Mouse (Mus musculus): Measurements from ENCODE around the gene Slc25a14. TPM values are rescaled to one million over a fixed set of nuclear protein-coding genes. Genes with fewer than 3 reads are reported as not detected.

Slc25a14 gene
- 13.9 TPM for polyA plus RNA-seq (2014; fragmentation: Illumina TruSeq; extraction: RNeasy Lipid Tissue Mini Kit (QIAGEN cat#74804); ENCODE audit: low read depth, low replicate concordance)

DNA sequence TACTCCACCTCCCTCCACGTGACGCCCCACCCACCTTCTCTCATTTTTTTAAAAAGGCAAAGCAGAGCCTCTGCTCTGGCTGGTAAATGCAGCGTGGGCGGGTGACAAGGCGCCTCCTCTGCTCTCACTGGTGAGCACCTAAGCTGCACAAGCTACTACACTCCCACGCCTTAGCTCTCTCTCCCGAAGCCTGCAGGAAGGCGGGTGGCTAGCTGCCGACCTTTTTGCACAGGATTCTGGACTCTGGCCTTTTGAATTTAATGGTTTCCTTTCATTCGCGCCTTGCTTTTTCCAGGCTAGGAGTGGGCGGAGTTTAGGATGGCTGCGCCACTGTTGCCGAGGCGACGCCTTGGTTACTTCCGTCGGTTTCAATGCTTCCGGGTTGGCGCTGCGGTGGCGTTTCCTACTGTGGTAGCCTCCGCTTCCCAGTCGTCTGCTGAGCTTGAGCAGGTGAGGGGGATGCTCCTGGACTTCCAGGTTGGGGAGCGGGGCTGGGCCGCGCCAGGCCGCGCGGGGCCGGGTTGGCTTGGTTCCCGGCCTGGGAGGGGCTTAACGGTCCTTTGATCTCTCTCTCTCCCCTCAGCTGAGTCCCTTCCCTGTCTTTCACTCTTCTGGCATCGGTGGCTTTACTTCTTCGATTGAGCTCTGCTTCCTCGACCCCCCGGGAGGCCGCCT lies at the start of gene Slc25a14:
TSS of gene Slc25a14 (plus strand) at position 35 of the 675 bp plus-strand sequence.

DNA sequence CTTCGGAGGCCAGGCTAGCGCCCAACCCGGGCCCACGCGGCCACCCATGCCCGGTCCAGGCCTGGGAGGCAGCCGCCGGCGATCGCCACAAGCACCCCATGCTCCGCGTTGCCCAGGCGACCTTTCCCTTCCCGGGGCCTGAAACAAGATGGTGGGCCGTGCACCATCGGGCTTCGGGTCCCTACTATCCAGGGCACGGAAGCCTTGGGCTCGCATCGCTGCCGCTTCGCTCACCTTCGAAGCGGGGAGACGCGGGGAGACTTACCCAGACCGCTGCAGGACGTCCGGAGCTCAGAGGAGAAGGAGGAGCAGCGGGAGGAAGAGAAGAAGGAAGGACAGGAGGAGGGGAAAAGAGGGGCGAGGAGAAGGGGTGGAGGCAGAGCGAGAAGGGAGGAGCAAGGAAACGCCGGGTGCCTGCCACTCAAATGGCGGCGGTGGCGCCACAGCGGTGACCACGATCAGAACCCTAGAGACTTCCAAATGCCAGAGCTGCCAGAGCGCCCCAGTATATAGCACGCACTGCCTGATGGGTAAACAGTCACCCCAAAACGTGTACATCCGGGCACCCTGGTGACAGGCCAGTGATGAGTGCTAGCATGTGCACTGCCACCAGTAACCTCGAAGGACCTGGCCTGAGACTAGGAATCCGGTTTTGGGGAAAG lies 29.0 kb upstream of the Slc25a14 start, which contains the start of gene Zfp280c:
TSS of gene Zfp280c (minus strand) at position 406 of the 662 bp plus-strand sequence.

DNA sequence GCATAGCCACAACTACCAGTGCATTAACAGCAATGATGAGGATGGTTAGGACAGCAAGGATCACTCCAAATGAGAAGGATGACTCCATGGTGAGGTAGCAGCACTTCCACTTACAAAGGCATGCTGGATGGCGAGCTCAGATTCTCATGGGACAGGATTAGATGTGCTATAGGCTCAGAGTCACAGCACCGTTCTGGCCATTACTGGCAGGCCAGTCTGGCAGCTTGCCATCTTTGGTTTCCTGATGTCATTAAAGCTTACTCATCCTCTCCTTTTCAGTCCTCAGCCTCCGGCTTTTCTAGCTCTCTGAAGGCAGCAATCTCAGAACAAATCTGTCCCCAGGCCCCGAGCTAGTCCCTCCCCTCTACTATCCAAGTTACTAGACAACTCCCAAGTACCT lies 51.0 kb downstream of the Slc25a14 start, which contains the start of gene Gpr119:
TSS of gene Gpr119 (minus strand) at position 308 of the 400 bp plus-strand sequence.

DNA sequence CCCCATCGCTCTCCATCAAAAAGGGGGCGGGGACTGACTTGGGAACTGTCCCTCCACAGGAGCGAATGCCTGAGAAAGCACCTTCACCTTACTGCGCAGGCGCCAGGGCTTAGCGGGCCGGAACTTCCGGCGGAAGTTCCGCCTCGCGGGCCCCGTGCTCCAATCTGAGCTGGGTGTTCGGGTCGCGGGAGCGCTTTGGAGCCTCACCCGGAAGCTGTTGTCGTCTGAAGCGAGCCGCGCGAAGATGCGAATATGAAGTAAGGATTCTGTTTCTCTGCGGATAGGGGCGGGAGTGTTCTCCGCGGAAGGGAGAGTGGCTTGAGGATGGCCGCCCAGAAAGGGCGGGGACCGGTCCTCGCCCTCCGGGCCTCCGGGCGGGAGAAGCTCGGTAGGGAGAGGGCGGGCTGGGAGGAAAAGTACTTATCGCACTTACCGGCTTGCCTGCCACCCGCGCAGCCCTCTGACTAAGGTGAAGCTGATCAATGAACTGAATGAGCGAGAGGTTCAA lies 71.7 kb downstream of the Slc25a14 start, which contains the start of gene Rbmx2:
TSS of gene Rbmx2 (plus strand) at position 141 of the 508 bp plus-strand sequence.

Other genes starting within 250 kb of the Slc25a14 start
- 2.5 TPM for gene Elf4, start 160.3 kb upstream of the Slc25a14 start, polyA plus RNA-seq (2014; fragmentation: Illumina TruSeq; extraction: RNeasy Lipid Tissue Mini Kit (QIAGEN cat#74804); ENCODE audit: low read depth, low replicate concordance)
- 15.4 TPM for gene Aifm1, start 109.8 kb upstream of the Slc25a14 start, polyA plus RNA-seq (2014; fragmentation: Illumina TruSeq; extraction: RNeasy Lipid Tissue Mini Kit (QIAGEN cat#74804); ENCODE audit: low read depth, low replicate concordance)
- gene Rab33a, start 104.1 kb upstream of the Slc25a14 start, polyA plus RNA-seq (2014; fragmentation: Illumina TruSeq; extraction: RNeasy Lipid Tissue Mini Kit (QIAGEN cat#74804); ENCODE audit: low read depth, low replicate concordance), result not detected
- gene Zfp280c, start 28.9 kb upstream of the Slc25a14 start, polyA plus RNA-seq (2014; fragmentation: Illumina TruSeq; extraction: RNeasy Lipid Tissue Mini Kit (QIAGEN cat#74804); ENCODE audit: low read depth, low replicate concordance), result 25.9 TPM
- not detected for gene Gpr119, start 51.1 kb downstream of the Slc25a14 start, polyA plus RNA-seq (2014; fragmentation: Illumina TruSeq; extraction: RNeasy Lipid Tissue Mini Kit (QIAGEN cat#74804); ENCODE audit: low read depth, low replicate concordance)
- gene Rbmx2, start 71.6 kb downstream of the Slc25a14 start, polyA plus RNA-seq (2014; fragmentation: Illumina TruSeq; extraction: RNeasy Lipid Tissue Mini Kit (QIAGEN cat#74804); ENCODE audit: low read depth, low replicate concordance), result 6.0 TPM

All from testis, adult 10 weeks (tissue).